Mouse (Mus musculus): ENCODE data around the gene Usp5.

Usp5 gene

DNA sequence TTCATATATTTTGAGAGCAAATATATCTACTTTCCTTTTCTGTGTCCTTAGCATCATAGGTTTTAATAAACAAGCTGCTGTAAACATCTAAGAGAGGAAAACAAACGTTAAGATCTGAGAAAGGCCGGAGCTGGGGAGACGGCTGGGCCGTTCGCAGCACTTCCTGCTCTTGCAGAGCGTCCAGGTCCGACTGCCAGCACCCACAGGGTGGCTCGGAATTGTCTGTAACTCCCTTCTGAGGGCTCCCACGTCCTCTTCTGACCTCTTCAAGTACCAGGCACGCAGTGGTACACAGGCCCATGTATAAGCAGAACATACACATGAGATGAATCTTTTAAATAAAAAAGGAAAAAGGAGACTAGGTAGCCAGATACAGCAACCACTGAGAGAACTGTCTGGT lies 41.6 kb downstream of the Usp5 start:
- DNase-seq (ENCODE audit: low spot score): no peak

DNA sequence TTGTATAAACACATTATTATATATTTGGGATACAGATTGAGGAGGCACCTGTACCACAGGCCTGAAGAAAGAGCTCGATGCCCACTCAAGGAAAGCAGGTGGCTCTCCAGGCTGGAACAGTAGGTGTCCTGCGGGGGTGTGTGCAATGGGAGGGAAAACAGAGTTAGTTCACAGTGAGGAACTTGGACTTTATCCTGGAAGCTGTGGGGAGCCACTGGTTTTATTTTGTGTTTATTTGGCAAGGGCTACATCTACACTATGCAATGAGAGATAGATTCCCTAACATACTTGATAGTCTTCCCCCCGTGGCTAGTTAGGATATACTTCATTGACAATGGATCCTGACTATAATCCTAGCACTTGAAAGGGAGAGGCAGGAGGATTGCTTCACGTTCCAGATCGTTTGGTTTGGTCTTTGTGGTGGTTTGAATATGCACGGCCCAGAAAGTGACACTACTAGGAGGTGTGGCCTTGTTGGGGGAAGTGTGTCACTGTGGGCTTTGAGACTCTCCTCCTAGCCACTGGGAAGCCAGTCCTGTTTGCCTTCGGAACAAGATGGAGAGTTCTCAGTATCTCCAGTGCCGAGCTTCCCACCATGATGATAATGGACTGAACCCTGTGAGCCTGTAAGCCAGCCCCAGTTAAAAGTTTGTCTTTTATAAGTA lies 42.4 kb downstream of the Usp5 start:
- no peak for DNase-seq (ENCODE audit: low spot score)

DNA sequence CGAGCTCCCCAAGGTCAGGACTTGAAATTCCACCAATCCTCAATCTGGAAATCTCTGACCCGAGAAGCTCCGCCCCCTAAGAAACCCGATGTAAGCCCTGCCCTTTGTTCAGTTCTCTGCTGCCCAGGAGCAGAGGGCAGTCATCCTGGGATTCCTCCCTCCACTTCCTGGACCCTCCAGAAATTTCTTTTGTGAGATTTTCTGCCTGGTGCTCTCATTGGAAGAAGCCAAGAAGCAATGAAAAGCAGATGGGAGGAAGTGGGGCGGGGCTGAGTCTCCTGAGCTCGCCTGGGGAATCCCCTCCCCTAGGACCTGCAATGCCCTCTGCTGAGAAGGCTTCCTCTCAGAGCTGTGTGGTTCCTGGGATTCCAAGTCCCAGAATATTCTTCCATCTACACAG lies 46.8 kb downstream of the Usp5 start:
- DNase-seq (ENCODE audit: low spot score): no peak

DNA sequence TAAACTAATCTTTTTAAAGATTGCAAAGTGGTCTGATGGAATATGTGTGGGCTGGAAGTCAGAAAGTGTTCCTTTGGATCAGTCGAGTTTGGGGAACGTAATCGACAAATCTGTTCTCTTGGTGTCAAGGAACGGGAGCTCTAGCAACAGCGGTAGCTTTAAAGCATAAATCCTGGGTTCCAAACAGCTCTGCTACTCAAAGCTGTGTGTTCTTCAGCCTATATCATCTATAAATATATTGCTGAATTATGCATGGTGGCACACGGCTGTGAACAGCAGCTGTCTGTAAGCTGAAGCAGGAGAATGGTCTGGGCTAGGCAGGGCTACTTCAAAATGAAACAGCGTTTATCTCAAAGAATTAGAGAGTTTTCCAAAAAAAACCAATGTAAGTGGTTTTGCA lies 48.4 kb downstream of the Usp5 start:
- DNase-seq (ENCODE audit: low spot score): no peak

DNA sequence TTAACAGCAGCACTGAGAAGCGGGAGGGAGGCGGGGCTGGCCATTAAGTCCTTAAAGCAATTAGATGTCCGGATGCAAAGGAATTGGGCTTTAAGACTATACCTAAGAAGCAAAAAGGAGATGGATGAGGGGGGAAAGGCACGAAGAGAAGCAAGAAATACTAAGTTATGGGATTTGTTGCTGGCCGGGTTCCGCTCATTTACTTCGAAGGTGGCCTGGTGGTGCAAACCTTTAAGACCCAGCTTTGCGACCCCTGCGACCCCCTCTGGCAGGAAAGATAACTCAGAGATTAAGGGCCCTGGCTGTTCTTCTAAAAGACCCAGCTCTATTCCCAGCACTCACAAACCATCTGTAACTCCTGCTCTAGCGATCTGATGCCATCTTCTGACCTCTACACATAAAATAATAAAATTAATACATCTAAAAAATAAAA lies 49.3 kb downstream of the Usp5 start:
- no peak for DNase-seq (ENCODE audit: low spot score)

DNA sequence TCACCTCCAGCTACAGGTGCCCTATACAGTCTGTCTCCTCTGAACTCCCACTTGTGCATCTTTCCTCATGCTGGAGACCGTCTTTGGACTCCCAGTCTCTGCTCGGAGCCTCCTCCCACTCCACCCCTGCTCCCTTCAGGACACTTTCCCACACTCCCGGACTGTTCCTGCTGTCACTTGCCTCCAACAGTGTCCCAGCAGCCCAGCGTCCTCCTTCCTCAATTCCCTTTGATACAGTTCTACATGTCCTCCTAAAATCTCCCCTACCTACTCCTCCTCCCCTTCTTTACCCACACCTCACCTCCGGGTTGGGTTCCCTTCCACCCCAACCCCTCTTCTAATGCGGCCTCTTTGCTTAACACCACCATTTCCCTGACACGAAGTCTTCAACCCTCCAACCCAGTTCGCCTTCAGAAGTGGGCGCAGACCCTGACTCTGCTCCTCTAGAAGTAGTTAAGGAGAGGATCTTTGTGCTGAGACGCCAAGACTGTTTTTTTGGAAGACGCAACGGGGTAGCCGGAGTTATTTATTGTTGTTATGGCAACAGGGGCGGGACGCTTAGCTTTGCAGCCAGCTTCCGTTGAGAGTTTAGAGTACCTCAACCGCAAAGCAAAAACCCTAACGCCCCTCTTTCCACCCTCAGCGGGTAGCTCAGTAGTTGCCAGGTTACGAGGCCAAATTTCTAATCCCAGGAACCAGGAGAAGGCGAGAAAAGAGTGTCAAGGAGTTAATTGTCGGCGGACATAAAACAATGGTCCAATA lies 49.9 kb downstream of the Usp5 start, which contains the start of gene Lrrc23:
Lrrc23 (minus strand) TSS at position 506 of the 762 bp plus-strand sequence.
- no peak for DNase-seq (ENCODE audit: low spot score)

DNA sequence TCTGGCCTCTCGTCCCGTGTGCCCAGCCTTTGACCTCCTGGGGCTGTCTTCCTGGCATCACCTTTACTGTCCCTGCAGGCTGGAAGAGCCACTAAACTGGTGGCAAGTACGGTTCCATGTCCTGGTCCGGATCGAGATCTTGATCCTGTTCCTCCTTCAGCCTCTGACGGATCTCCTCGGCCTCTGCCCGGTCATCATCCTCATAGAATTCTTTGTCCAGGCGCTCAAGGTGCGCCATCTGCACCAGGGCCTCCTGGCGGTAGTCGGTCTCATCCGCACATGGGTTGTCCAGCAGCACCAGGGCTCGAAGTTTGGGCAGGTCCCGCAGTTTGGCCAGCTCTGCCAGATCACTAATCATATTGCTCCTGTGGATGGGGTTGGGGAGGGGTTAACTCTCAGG lies 58.8 kb downstream of the Usp5 start:
- DNase-seq (ENCODE audit: low spot score): no peak

DNA sequence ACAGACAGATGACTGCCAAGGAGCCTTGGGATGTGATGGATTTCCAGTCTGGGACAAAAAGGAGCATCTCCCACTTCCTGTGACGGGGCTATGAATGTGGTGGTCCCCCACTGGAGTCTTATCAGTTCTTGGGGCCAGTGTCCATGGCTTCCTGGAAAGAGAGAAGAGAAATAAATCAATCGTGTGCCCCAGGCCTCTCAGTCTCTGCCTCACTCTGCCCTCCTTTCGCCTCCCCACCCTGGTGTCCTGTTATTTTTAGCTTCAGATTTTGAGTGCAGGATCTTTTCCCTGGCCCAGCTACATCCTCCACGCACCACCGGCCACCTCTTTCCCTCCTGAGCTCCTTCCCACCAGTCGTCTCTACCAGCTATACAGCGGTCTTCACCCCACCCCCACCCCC lies 59.3 kb downstream of the Usp5 start:
- DNase-seq (ENCODE audit: low spot score): no peak

DNA sequence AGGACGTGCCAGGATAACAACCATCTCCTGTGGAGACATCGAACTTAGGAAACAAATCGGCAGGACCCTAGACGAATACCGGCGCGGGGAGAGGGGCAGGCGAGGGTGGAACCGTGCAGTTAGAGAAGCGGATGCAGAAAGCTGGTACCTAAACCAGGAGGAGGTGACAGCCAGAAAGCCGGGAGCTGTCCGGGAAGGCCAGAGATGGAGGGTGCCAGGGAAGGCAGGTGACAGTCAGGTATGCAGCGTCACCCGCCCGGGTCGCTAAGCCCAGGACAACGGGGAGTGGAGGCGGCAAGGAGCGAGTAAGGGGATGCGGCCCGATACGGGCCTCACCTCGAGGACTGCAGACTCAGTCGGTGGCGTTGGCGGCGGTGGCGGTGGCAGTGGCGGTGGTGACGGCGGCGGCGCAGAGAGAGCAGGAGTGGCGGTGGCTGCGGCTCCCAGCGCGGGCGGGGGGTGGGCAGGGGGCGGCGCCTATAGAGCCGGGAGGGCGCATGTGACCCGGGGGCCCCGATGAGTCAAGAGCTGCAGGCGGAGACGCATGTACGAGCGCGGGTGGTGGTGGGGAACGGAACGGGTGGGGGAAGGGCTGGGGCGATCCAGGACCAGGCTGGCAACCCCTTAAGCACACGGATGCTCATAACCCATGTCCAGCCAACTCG lies 60.1 kb downstream of the Usp5 start, which contains the start of gene Eno2:
Eno2 (minus strand) TSS at position 573 of the 665 bp plus-strand sequence.
- DNase-seq (ENCODE audit: low spot score): no peak

DNA sequence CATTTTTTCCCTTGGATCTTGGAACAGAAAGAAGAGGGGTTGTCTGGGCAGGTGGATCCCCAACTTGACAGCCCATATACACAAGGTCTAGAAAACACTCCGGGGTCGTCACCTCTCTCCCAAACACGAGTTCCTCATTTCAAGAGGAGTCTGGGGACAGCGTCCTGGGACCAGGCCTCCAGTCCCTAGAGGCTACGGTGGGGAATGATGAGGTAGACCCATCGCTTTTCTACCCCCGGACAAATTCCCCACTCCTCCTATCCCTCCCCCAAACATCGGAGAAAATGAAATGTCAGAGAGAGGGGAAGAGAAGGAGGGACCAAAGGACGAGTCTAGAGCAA lies 60.6 kb downstream of the Usp5 start:
- DNase-seq (ENCODE audit: low spot score): no peak

DNA sequence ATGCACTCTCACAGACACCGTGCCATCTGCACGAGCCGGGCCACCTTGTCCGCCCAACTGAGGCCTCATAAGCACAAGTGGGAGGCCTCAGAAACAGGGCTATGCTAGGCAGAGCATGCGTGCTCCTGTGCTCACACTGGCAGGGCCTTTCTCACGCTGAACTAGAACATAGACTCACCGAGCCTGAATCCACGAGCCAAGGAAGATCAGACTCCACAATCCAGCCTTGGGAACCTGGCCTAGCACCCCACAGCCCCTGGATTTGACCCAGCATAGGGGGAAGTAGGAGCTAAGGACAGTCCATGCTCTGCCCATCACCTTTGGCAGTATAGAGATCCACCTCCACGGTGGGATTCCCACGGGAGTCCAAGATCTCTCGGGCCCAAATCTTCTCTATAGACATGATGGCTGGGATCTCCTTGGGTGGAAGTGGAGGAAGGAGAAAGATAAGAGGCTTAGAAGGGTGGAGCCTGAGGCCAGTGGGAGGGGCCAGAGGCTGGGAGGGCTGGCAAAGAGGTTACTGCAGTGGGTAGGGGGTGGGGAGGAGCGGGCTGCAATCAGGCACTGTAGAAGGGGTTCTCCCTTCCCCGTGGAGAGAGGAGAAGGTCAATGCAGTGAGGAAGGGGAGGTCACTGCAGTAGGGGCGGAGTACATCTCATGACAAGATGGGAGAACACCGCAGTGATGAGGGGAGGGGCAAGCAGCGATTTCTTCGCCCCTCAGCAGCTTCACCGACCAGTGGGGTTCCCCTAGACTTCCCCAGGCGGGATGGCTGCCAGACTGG lies 61.2 kb downstream of the Usp5 start:
- DNase-seq (ENCODE audit: low spot score): no peak

DNA sequence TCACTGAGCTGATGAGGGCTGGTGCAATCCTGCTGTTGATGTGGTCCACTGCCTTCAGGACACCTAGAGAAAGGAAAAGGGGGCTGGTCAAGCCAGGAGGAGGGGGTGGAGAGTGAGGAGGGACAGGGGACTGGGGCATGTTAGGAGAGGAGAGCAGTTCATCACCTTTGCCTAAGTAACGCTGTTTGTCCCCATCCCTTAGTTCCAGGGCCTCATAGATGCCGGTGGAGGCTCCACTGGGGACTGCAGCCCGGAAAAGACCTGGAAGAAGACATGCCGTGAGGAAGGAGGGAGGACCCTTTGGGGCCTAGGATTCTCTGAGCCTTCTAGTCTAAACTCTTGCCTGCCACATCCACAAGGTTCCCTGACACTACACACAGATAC lies 61.8 kb downstream of the Usp5 start:
- DNase-seq (ENCODE audit: low spot score): no peak

DNA sequence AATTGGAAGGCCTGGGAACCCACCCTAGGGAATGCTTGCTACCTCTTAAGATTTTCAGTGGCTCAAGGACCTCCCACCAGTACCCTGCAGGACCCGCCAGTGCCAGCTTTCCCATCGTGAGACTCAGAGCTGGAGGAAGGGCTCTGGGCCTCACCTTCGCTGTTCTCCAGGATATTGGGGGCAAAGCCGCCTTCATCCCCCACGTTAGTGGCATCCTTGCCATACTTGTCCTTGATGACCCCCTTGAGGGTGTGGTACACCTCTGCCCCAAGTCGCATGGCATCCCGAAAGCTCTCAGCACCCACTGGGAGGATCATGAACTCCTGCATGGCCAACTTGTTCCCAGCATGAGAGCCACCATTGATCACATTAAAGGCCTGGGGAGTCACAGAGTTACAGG lies 63.3 kb downstream of the Usp5 start:
- DNase-seq (ENCODE audit: low spot score): no peak
